Mouse (Mus musculus) cerebellum, adult (tissue): ENCODE data around the gene Gsk3b.
"Not testable (repeated sequence)": the region's sequence is repeated elsewhere in the genome, so short reads cannot be mapped to it uniquely, and the experiment has no call there.

ENCODE experiments used
- ATAC-seq: cut with Nextera tagmentation; 2 replicates; pipeline ENCODE4 v1.9.2; 2017; ENCODE audit warnings: mild to moderate bottlenecking, moderate library complexity, mixed read lengths; ENCODE audit not compliant: insufficient number of reproducible peaks, low FRiP score, low TSS enrichment

Gsk3b gene

GRCm38 (mm10) chr16:38088629-38089446, at the start of gene Gsk3b:
TSS of gene Gsk3b (plus strand) at chr16:38089001.
- ATAC-seq = peak; percentile 93

- ATAC-seq = no peak
Measured at GRCm38 (mm10) chr16:38042160-38042559, 46.6 kb upstream of the Gsk3b start.

GRCm38 (mm10) chr16:38044551-38044950, 44.2 kb upstream of the Gsk3b start:
- peak; percentile 79 for ATAC-seq

- no peak for ATAC-seq
Measured at GRCm38 (mm10) chr16:38047781-38048558, 40.8 kb upstream of the Gsk3b start.

GRCm38 (mm10) chr16:38057898-38058297, 30.9 kb upstream of the Gsk3b start:
- no peak for ATAC-seq

GRCm38 (mm10) chr16:38058836-38059235, 30.0 kb upstream of the Gsk3b start:
- ATAC-seq = no peak

- no peak for ATAC-seq
Measured at GRCm38 (mm10) chr16:38059631-38060030, 29.2 kb upstream of the Gsk3b start.

GRCm38 (mm10) chr16:38073859-38074631, 14.8 kb upstream of the Gsk3b start:
- not testable (repeated sequence) for ATAC-seq

- no peak for ATAC-seq
Measured at GRCm38 (mm10) chr16:38080201-38080600, 8.6 kb upstream of the Gsk3b start.

- no peak for ATAC-seq
Measured at GRCm38 (mm10) chr16:38087231-38087630, 1.6 kb upstream of the Gsk3b start.

- ATAC-seq = peak; percentile 2; the same call in 1 of the 2 replicates
Measured at GRCm38 (mm10) chr16:38087645-38088125, 1.1 kb upstream of the Gsk3b start.

- ATAC-seq = peak; percentile 31
Measured at GRCm38 (mm10) chr16:38088126-38088628, 624 bp upstream of the Gsk3b start.

GRCm38 (mm10) chr16:38089447-38090170, 808 bp downstream of the Gsk3b start:
- no peak; the same call in 1 of the 2 replicates for ATAC-seq

- ATAC-seq = no peak
Measured at GRCm38 (mm10) chr16:38090341-38091005, 1.7 kb downstream of the Gsk3b start.

- no peak for ATAC-seq
Measured at GRCm38 (mm10) chr16:38091041-38091440, 2.2 kb downstream of the Gsk3b start.

GRCm38 (mm10) chr16:38091706-38092105, 2.9 kb downstream of the Gsk3b start:
- ATAC-seq = no peak

- no peak for ATAC-seq
Measured at GRCm38 (mm10) chr16:38092598-38092997, 3.8 kb downstream of the Gsk3b start.

- no peak for ATAC-seq
Measured at GRCm38 (mm10) chr16:38095181-38095851, 6.5 kb downstream of the Gsk3b start.

- no peak for ATAC-seq
Measured at GRCm38 (mm10) chr16:38097521-38097920, 8.7 kb downstream of the Gsk3b start.
